Mouse (Mus musculus) intestine, embryonic 15.5 days (tissue): ENCODE data around the gene Hoxa7. TPM values are rescaled to one million over a fixed set of nuclear protein-coding genes. Genes with fewer than 3 reads are reported as not detected.
A peak's percentile ranks its signal among the peaks of the same experiment; 100 is the strongest.

ENCODE experiments used
- ATAC-seq: fragments of 200-750 bp; cut with Nextera tagmentation; 2 replicates; pipeline ENCODE4 v1.8.0; 2017; ENCODE audit warnings: moderate TSS enrichment, moderate library complexity
- H3K27ac ChIP-seq: fragments of 300-500 bp; sonication (generic); 2 replicates; pipeline ENCODE4 v1.5.1; 2015; ENCODE audit warnings: mild to moderate bottlenecking, inconsistent platforms
- H3K27me3 ChIP-seq: fragments of 300-500 bp; sonication (generic); replicated peaks from 2 replicates; pipeline ENCODE4 v1.6.1; 2015; ENCODE audit warnings: inconsistent platforms
- H3K36me3 ChIP-seq: fragments of 300-500 bp; sonication (generic); 2 replicates; pipeline ENCODE4 v1.6.1; 2015; ENCODE audit warnings: inconsistent platforms
- H3K4me1 ChIP-seq: fragments of 300-500 bp; sonication (generic); replicated peaks from 2 replicates; pipeline ENCODE4 v1.6.1; 2015; ENCODE audit warnings: inconsistent platforms
- H3K4me2 ChIP-seq: fragments of 300-500 bp; sonication (generic); replicated peaks from 2 replicates; pipeline ENCODE4 v1.6.1; 2015; ENCODE audit warnings: mild to moderate bottlenecking, inconsistent platforms
- H3K4me3 ChIP-seq: fragments of 300-500 bp; sonication (generic); replicated peaks from 2 replicates; pipeline ENCODE4 v1.5.1; 2015; ENCODE audit warnings: inconsistent platforms
- H3K9ac ChIP-seq: fragments of 300-500 bp; sonication (generic); 2 replicates; pipeline ENCODE4 v1.6.1; 2015; ENCODE audit warnings: inconsistent platforms
- H3K9me3 ChIP-seq: fragments of 300-500 bp; sonication (generic); 2 replicates; pipeline ENCODE4 v1.6.1; 2016; ENCODE audit warnings: inconsistent platforms
- WGBS: fragments of 180-500 bp; shearing (Covaris S2); methylation state at CpG from one replicate; pipeline ENCODE4 v1.1.7; 2015; 5-methylcytosine and 5-hydroxymethylcytosine counted together
- polyA plus RNA-seq: library from polyadenylated mRNA; unstranded; fragments of >200 nt; fragmentation: Nextera tagmentation; extraction: Ambion mirVana; gene quantifications from 2 replicates; pipeline ENCODE4 v1.2.1, GENCODE M21; 2015

The Hoxa7 gene
- polyA plus RNA-seq, 1 experiment from 2014 or later = 9.4 TPM

DNA sequence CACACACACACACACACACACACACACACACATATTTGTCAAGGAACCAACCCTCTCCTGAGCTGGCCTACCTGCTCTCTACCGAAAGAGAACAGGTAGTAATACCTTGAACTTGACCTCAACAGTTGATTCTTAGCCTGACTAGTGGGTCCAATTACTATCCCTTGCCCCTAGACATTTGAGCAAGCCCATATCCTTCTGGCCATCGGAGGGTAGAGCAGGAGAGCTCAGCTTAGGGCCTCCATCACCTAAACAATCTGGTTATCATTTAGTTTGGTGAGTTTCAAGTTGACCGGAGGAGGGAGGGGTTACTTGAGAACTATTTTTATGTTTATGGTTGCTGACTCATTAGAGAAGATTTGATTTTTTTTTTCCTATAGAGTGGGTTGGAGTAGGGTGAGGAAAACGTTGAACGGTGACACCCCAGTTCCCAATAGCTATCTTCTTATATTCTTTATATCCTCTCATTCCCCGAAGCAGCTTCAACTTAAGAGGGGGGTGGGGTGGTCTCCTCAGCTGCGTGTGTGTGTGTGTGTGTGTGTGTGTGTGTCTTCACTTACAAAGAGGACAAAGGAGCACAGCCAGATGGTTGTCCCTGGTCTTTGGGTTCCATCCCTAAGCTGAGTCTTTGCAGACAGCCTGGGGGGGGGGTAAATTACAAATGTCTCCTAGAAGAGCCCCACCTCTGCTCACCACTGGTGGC, 29.7 kb upstream of the Hoxa7 start:
- no peak overlapping the region for H3K4me2 ChIP-seq
- WGBS = 12% methylated on average over 7 of the region's 7 CpGs
- no peak overlapping the region for H3K9ac ChIP-seq
- peaks cover 85% of the 10 kb centered on the region for H3K27me3 ChIP-seq
- H3K4me1 ChIP-seq = 0 out of 2 replicates have a peak, but pooled peaks cover 6% of the 10 kb centered on the region
- H3K9me3 ChIP-seq = no peaks in the 10 kb centered on the region
- no peaks in the 10 kb centered on the region for H3K36me3 ChIP-seq
- H3K4me3 ChIP-seq = no peak overlapping the region
- no peak for ATAC-seq
- H3K27ac ChIP-seq = no peak overlapping the region

- peaks cover 91% of the 10 kb centered on the region for H3K27me3 ChIP-seq
- H3K4me2 ChIP-seq = peak overlapping the region; percentile 30
- H3K36me3 ChIP-seq = no peaks in the 10 kb centered on the region
- H3K9ac ChIP-seq = no peak overlapping the region
- H3K4me1 ChIP-seq = 0 out of 2 replicates have a peak, but pooled peaks cover 18% of the 10 kb centered on the region
- no peaks in the 10 kb centered on the region for H3K9me3 ChIP-seq
- ATAC-seq = no peak
- WGBS = 6% methylated on average over 4 of the region's 4 CpGs
- H3K4me3 ChIP-seq = no peak overlapping the region
- no peak overlapping the region for H3K27ac ChIP-seq
Measured at GRCm38 (mm10) chr6:52249826-52250225, 28.2 kb upstream of the Hoxa7 start.

- 2% methylated on average over 16 of the region's 16 CpGs for WGBS
- 0 out of 2 replicates have a peak, but pooled peaks cover 18% of the 10 kb centered on the region for H3K4me1 ChIP-seq
- H3K9me3 ChIP-seq = no peaks in the 10 kb centered on the region
- no peaks in the 10 kb centered on the region for H3K36me3 ChIP-seq
- peak overlapping the region; percentile 23; the same call in 1 of the 2 replicates for H3K9ac ChIP-seq
- H3K27ac ChIP-seq = no peak overlapping the region
- ATAC-seq = no peak
- peaks cover 94% of the 10 kb centered on the region for H3K27me3 ChIP-seq
- no peak overlapping the region; the same call in 1 of the 2 replicates for H3K4me3 ChIP-seq
- peak overlapping the region; percentile 30 for H3K4me2 ChIP-seq
Measured at GRCm38 (mm10) chr6:52249415-52249738, 27.7 kb upstream of the Hoxa7 start.

DNA sequence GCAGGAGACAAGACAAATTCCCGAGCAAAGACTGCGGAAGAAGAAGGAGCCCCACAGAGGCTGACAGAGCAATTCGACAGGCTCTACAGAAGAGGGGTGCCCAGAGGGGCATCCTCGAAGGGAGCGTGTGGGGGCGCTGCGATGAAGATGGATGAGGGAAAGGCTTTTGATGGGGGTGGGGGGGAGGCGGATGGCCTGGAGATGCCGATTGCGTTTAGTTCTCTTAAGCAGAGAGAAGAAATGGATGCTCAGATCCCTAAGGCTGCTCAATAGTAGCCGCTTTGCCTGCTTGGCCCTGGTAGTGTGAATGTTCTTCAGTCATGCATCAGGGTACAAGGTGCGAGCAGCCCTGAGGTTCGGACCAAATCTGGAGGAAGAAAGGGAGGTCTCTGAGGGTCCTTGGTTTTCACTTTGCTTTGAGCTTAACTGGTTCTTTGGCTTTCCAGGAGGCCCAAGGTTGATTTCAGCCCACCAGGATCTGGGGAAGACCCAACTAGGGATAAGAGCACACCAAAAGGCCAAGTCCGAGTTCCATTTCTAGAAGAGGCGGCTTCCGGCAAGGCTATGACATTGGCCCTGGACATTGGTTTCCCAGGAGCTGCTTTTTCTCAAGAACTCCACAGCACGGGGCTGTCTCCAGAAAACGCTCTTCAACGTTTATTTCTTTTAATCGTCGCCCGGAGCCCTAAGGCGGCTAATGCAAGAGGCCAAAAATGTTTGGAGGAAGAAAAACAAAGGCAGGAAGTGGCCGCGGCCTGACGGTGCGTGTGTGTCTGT, 27.2 kb upstream of the Hoxa7 start:
- no peak overlapping the region; the same call in 1 of the 2 replicates for H3K4me3 ChIP-seq
- no peak for ATAC-seq
- WGBS = 2% methylated on average over 27 of the region's 27 CpGs

DNA sequence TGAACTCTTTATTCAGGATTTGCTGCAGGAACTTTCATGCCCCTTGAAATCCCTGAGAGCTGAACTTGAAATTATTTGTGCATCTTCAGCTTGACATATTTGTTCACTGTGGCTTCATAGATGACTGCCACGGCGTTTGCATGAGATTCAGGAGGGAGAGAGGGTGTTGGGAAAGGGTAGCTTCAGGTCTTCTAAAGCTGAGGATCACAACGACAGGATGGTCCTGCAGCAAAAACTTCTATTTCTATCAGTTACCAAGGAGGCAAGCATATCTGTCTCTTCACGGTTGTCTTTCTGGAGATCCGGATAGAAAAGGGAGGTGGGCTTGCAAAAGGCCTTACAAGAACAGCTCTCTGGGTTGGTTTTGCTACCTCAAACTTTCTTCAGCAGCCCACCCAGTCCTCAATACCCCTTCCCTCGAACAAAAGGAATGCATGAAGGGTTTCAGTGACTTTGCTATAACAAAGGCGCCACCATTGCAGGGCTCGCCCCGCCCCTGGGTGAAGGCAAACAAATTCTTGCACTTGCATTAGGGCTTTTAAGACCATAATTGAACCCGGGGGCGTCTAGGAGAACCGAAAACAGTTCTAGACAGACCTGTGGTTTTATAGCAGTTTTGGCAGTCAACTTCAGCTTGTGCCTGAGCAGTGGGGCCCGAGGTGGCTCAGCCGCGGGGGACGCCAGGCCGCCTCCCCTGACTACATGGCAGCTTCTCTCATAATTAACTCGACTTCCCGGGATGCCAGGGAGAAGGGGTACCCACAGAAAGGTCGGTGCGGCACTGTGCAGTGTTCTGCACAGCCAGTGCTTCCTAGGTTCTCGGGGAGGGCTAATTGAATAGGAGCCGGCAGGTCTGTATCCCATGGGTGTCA, 26.3 kb upstream of the Hoxa7 start:
- H3K4me3 ChIP-seq = no peak overlapping the region
- no peaks in the 10 kb centered on the region for H3K9me3 ChIP-seq
- peaks cover 94% of the 10 kb centered on the region for H3K27me3 ChIP-seq
- H3K36me3 ChIP-seq = no peaks in the 10 kb centered on the region
- no peak overlapping the region for H3K9ac ChIP-seq
- H3K27ac ChIP-seq = no peak overlapping the region
- ATAC-seq = no peak
- WGBS = 2% methylated on average over 23 of the region's 23 CpGs
- H3K4me1 ChIP-seq = 0 out of 2 replicates have a peak, but pooled peaks cover 18% of the 10 kb centered on the region
- H3K4me2 ChIP-seq = peak overlapping the region; percentile 30

More for the DNA sequence above, 27.2 kb upstream of the Hoxa7 start:
- Histone ChIP-seq H3K4me2 (peak overlapping the region; percentile 30), H3K36me3 (no peaks in the 10 kb centered on the region), H3K27me3 (peaks cover 93% of the 10 kb centered on the region), H3K27ac (no peak overlapping the region), H3K4me1 (0 out of 2 replicates have a peak, but pooled peaks cover 19% of the 10 kb centered on the region), H3K9ac (0 out of 2 replicates have a peak overlapping the region, but pooled peaks have one; percentile 23), H3K9me3 (no peaks in the 10 kb centered on the region)

- Histone ChIP-seq H3K36me3 (no peaks in the 10 kb centered on the region), H3K27me3 (peaks cover 93% of the 10 kb centered on the region), H3K4me3 (peak overlapping the region; percentile 28; the same call in 1 of the 2 replicates), H3K9ac (peak overlapping the region; percentile 36; the same call in 1 of the 2 replicates), H3K4me1 (0 out of 2 replicates have a peak, but pooled peaks cover 18% of the 10 kb centered on the region), H3K4me2 (peak overlapping the region; percentile 43), H3K27ac (no peak overlapping the region), H3K9me3 (no peaks in the 10 kb centered on the region)
- ATAC-seq = no peak
- WGBS = 6% methylated on average over 3 of the region's 3 CpGs
Measured at GRCm38 (mm10) chr6:52246916-52247315, 25.3 kb upstream of the Hoxa7 start.

DNA sequence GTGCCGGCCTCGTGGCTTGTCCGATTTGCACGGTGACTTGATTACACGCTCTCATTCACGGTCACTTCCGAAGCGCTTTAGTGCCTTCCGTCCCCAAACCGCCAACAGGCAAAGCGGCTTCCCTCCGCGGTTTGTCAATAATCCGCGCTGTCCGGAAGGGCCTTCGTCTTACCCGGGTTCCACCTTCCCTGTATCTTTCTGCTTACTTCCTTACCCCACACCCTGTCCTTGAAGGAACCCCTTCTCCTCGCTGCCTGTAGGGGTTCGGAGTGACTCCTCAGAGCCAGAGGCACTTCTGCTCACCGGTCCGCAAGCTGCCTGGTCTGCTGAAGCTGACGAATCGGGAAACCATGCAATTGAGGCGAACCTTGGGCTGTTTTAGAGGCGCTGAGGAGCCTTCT, 24.7 kb upstream of the Hoxa7 start:
- 0 out of 2 replicates have a peak, but pooled peaks cover 18% of the 10 kb centered on the region for H3K4me1 ChIP-seq
- no peak for ATAC-seq
- H3K36me3 ChIP-seq = no peaks in the 10 kb centered on the region
- peak overlapping the region; percentile 43 for H3K4me2 ChIP-seq
- peak overlapping the region; percentile 28 for H3K4me3 ChIP-seq
- H3K9ac ChIP-seq = peak overlapping the region; percentile 36
- H3K27ac ChIP-seq = no peak overlapping the region
- H3K27me3 ChIP-seq = peaks cover 93% of the 10 kb centered on the region
- WGBS = under 1% methylated on average over 26 of the region's 26 CpGs
- no peaks in the 10 kb centered on the region for H3K9me3 ChIP-seq

DNA sequence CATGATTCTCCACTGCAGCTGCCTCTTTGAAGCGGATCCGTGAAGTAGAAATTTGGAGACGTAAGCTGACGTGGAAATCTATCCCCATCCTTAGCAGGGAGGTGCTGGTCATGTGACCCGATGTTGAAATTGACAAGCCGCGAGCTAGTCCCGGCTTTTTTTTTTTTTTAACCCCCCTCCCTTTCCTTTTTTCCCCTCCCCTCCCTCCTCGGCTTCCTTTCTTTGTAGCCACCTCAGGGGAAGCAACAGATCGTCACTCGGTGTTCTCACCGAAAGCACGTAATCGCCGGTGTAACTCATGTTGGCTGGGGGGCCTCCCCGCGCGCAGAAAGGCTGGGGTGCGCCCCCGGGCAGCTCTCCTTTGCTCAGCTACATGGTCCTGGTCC, 24.1 kb upstream of the Hoxa7 start, which contains the start of gene Hoxa11:
Gene Hoxa11 (minus strand): TSS at position 54 of the 386 bp plus-strand sequence.
- H3K4me2 ChIP-seq = peak within 1 kb of the TSS; percentile 43
- H3K27ac ChIP-seq = peak within 1 kb of the TSS; percentile 60; the same call in 1 of the 2 replicates
- H3K36me3 ChIP-seq = no peaks in the 10 kb centered on the region
- H3K4me3 ChIP-seq = peak within 1 kb of the TSS; percentile 28
- H3K9ac ChIP-seq = peak within 1 kb of the TSS; percentile 36
- ATAC-seq = peak; percentile 51; the same call in 1 of the 2 replicates
- H3K27me3 ChIP-seq = peaks cover 93% of the 10 kb centered on the region
- under 1% methylated on average over 20 of the region's 20 CpGs for WGBS
- H3K4me1 ChIP-seq = peaks cover 18% of the 10 kb centered on the region; the same call in 1 of the 2 replicates
- no peaks in the 10 kb centered on the region for H3K9me3 ChIP-seq

DNA sequence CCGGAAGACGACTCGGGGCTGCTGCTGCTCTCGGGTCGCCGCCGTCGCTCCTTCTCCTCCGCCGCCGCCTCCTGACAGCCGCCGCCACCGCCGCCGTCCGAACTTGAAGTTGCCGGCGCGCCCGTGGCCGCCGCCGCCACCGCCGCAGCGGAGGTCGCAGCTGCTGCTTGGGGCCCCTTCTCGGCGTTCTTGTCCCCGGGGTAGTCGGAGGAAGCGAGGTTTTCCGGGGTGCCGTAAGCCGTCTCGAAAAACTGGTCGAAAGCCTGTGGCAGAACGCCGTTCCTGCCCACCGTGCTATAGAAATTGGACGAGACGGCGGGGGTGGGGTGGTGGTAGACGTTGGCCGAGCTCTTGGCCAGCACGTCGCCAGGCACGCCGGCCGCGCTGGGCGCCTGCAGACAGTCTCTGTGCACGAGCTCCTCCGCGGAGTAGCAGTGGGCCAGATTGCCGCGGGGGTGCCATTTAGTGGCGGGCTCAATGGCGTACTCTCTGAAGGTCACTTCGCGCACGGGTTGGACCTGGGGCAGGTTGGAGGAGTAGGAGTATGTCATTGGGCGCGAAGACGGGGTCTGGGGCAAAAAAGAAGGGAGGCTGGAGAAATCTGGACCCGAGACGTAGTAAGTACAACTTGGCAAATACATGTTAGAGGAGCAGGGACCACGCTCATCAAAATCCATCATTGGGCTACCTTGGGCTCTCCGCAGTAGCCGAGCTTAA, 23.5 kb upstream of the Hoxa7 start:
- Histone ChIP-seq H3K4me2 (peak overlapping the region; percentile 27), H3K4me3 (peak overlapping the region; percentile 28), H3K9me3 (no peaks in the 10 kb centered on the region), H3K27ac (0 out of 2 replicates have a peak overlapping the region, but pooled peaks have one; percentile 27), H3K36me3 (no peaks in the 10 kb centered on the region), H3K27me3 (peaks cover 95% of the 10 kb centered on the region), H3K4me1 (peaks cover 20% of the 10 kb centered on the region; the same call in 1 of the 2 replicates), H3K9ac (peak overlapping the region; percentile 21)
- WGBS = 1% methylated on average over 71 of the region's 71 CpGs
- ATAC-seq = no peak

DNA sequence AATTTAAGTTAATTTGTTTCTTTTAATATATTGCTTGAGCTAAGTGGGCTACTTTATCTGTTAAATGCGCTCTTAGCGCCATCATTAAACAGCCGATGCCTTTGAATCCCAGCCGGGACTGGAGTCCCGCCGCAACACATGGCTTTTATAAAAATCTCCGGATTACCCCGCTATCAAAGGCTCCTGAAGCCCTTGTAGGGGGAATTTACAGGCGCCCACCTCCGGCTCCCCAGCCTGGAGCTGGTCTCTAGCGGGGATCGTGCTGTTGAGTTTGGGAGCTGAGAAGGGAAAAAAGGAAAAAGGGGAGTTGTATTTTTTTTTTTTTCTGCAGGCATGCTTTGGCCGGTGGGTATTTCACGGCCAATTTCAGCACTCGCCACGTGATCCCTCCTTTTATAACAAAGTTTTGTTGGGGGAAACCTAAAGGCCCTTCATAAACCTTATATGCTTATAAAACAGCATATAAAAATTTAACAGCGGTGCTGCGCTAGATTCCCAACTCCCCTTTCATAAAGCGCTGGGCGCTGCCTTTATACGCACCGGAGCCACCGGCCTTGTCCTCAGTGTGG, 22.9 kb upstream of the Hoxa7 start:
- no peak overlapping the region for H3K27ac ChIP-seq

DNA sequence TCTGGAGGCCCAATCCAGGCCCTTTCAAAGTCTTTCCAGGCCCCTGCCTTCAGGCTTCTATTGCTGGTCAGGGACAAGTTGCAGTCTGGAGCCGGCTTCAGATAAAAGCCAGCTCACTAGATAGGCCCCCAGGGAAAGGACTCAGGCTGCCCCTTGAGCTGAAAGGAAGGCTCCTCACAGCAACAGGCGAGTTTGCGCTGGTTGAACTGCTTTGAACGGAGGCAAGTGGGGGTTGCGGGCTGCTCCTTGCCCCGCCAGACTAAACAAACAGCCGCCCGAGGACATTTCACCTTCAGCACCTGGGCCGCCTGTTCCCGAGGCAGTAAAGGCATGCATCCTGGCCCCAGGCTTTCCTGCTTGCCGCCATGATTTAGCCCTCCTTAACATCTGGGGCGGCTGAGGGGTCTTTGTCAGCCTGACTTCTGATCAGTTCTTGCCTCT, 22.0 kb upstream of the Hoxa7 start:
- H3K27ac ChIP-seq = no peak overlapping the region
- H3K9me3 ChIP-seq = no peaks in the 10 kb centered on the region
- ATAC-seq = no peak
- no peak overlapping the region for H3K9ac ChIP-seq
- peak overlapping the region; percentile 28 for H3K4me3 ChIP-seq
- WGBS = 2% methylated on average over 12 of the region's 12 CpGs
- H3K27me3 ChIP-seq = peaks cover 92% of the 10 kb centered on the region
- H3K4me2 ChIP-seq = peak overlapping the region; percentile 15
- no peaks in the 10 kb centered on the region for H3K36me3 ChIP-seq
- H3K4me1 ChIP-seq = peaks cover 22% of the 10 kb centered on the region; the same call in 1 of the 2 replicates

More for the DNA sequence above, 22.9 kb upstream of the Hoxa7 start:
- peak overlapping the region; percentile 21 for H3K9ac ChIP-seq
- H3K27me3 ChIP-seq = peaks cover 95% of the 10 kb centered on the region
- no peaks in the 10 kb centered on the region for H3K36me3 ChIP-seq
- no peaks in the 10 kb centered on the region for H3K9me3 ChIP-seq
- ATAC-seq = no peak
- H3K4me3 ChIP-seq = peak overlapping the region; percentile 28
- H3K4me2 ChIP-seq = peak overlapping the region; percentile 27
- 3% methylated on average over 23 of the region's 23 CpGs for WGBS
- peaks cover 22% of the 10 kb centered on the region; the same call in 1 of the 2 replicates for H3K4me1 ChIP-seq
